14 mouse cellular contexts compared by ENCODE assay signal in genomic region chr4:91380341-91381117, GRCm38 (mm10). TPM values are rescaled to one million over a fixed set of nuclear protein-coding genes. Genes with fewer than 3 reads are reported as not detected.
A peak's percentile ranks its signal among the peaks of the same experiment; 100 is the strongest.
DNase-seq lines count a peak whose midpoint lies in the region; ATAC-seq and TF ChIP-seq lines count a peak whose summit lies in the region.
"Had no signal": no experiment of that assay in that cellular context is flagged by ENCODE, and none has a peak within 500 bp of the region (broad histone marks: within the 10 kb centered on the region; RNA-seq: fewer than 3 reads in every experiment).

No protein-coding gene starts in this region.

- peaks cover 21% of the 10 kb centered on the region; the same call in 1 of the 2 replicates for H3K27me3 ChIP-seq in hindbrain, embryonic 10.5 days (ENCODE audit: insufficient read depth, poor library complexity, severe bottlenecking)
- no peaks in the 10 kb centered on the region for H3K27me3 ChIP-seq in midbrain, embryonic 11.5 days (ENCODE audit: control insufficient read depth, insufficient read depth, low read length)
- peaks cover 13% of the 10 kb centered on the region; the same call in 1 of the 2 replicates for H3K27me3 ChIP-seq in lung, postnatal 0 days (replicated peaks; ENCODE audit: insufficient read depth, low read length)

- no peak for ATAC-seq in midbrain, embryonic 11.5 days (ENCODE audit: low FRiP score)
- no peak for ATAC-seq in lung, postnatal 0 days

- H3K4me1 ChIP-seq in hindbrain, embryonic 10.5 days (replicated peaks): peaks cover 27% of the 10 kb centered on the region; the same call in 1 of the 2 replicates
- peaks cover 16% of the 10 kb centered on the region for H3K4me1 ChIP-seq in midbrain, embryonic 11.5 days (ENCODE audit: control insufficient read depth, insufficient read depth, low read length)
- peaks cover 2% of the 10 kb centered on the region; the same call in 1 of the 2 replicates for H3K4me1 ChIP-seq in lung, postnatal 0 days (ENCODE audit: insufficient read depth, low read depth, low read length)

- peak overlapping the region; percentile 83 for H3K27ac ChIP-seq in hindbrain, embryonic 10.5 days
- peak overlapping the region; percentile 37; the same call in 1 of the 2 replicates for H3K27ac ChIP-seq in midbrain, embryonic 11.5 days (ENCODE audit: low read depth, low read length)
- H3K27ac ChIP-seq in gastrocnemius, adult 2 months: no peak overlapping the region
- no peak overlapping the region for H3K27ac ChIP-seq in lung, postnatal 0 days (ENCODE audit: low read length)
- H3K27ac ChIP-seq: limb, embryonic 15.5 days; lung, embryonic 15.5 days had no signal

- 4% methylated on average over 24 of the region's 24 CpGs for WGBS in hindbrain, embryonic 10.5 days
- under 1% methylated on average over 24 of the region's 24 CpGs for WGBS in midbrain, embryonic 11.5 days
- 9% methylated on average over 24 of the region's 24 CpGs for WGBS in lung, postnatal 0 days

- DNase-seq in retina, embryonic 14.5 days (ENCODE audit: low spot score): peak; percentile 21
- no peak for DNase-seq in retina, postnatal 1 day
- DNase-seq in hindbrain, embryonic 10.5 days (ENCODE audit: low spot score): peak; percentile 7
- peak; percentile 90 for DNase-seq in midbrain, embryonic 11.5 days (ENCODE audit: low spot score, missing footprints)
- no peak for DNase-seq in gastrocnemius, adult 2 months
- no peak for DNase-seq in gastrocnemius, postnatal 10 days
- DNase-seq in lung, postnatal 0 days (ENCODE audit: low spot score): no peak
- no peak for DNase-seq in urinary bladder, postnatal 36 days (ENCODE audit: low spot score in 2 of 2)
- DNase-seq: heart, adult 11 months; heart, postnatal 14 days; kidney, adult 2 months; thymus, postnatal 36 days had no signal

- H3K4me2 ChIP-seq in midbrain, embryonic 11.5 days: peak overlapping the region; percentile 58
- H3K4me2 ChIP-seq in lung, postnatal 0 days (replicated peaks; ENCODE audit: low read depth, low read length): no peak overlapping the region
- H3K4me2 ChIP-seq: limb, embryonic 15.5 days; lung, embryonic 15.5 days had no signal

- H3K9me3 ChIP-seq in hindbrain, embryonic 10.5 days: no peaks in the 10 kb centered on the region
- no peaks in the 10 kb centered on the region for H3K9me3 ChIP-seq in midbrain, embryonic 11.5 days (ENCODE audit: control insufficient read depth, low read length)
- no peaks in the 10 kb centered on the region for H3K9me3 ChIP-seq in lung, postnatal 0 days (ENCODE audit: low read length)
- H3K9me3 ChIP-seq: limb, embryonic 15.5 days; lung, embryonic 15.5 days had no signal

- intact Hi-C loops in gastrocnemius, adult 2 months (cut with DNase I): no loop called here

- TF ChIP-seq EP300 in lung, postnatal 0 days (IDR thresholded peaks at IDR 0.05): no peak

- peak overlapping the region; percentile 50 for H3K4me3 ChIP-seq in hindbrain, embryonic 10.5 days
- peak overlapping the region; percentile 28 for H3K4me3 ChIP-seq in midbrain, embryonic 11.5 days (ENCODE audit: low read depth, low read length)
- H3K4me3 ChIP-seq in gastrocnemius, adult 2 months: no peak overlapping the region
- H3K4me3 ChIP-seq in lung, postnatal 0 days (ENCODE audit: low read depth, low read length): no peak overlapping the region
- H3K4me3 ChIP-seq: limb, embryonic 15.5 days; lung, embryonic 15.5 days had no signal

- peak overlapping the region; percentile 43; the same call in 1 of the 2 replicates for H3K9ac ChIP-seq in midbrain, embryonic 11.5 days (ENCODE audit: low read length)
- no peak overlapping the region for H3K9ac ChIP-seq in lung, postnatal 0 days (replicated peaks; ENCODE audit: low read depth)
- H3K9ac ChIP-seq: limb, embryonic 15.5 days; lung, embryonic 15.5 days had no signal

- TF ChIP-seq CTCF in gastrocnemius, adult 2 months (IDR thresholded peaks at IDR 0.05): no peak
- no peak for TF ChIP-seq CTCF in lung, postnatal 0 days (IDR thresholded peaks at IDR 0.05)

- H3K36me3 ChIP-seq in hindbrain, embryonic 10.5 days: no peaks in the 10 kb centered on the region
- no peaks in the 10 kb centered on the region for H3K36me3 ChIP-seq in midbrain, embryonic 11.5 days (ENCODE audit: control insufficient read depth, insufficient read depth, low read length)
- H3K36me3 ChIP-seq in lung, postnatal 0 days (ENCODE audit: insufficient read depth, low read length): no peaks in the 10 kb centered on the region
- H3K36me3 ChIP-seq: limb, embryonic 15.5 days; lung, embryonic 15.5 days had no signal

RNA-seq across cellular contexts. Expression of gene Elavl2, which starts 20.1 kb away (rescaled TPM):
- polyA plus RNA-seq in hindbrain, embryonic 10.5 days (2016; fragmentation: Nextera tagmentation; extraction: Ambion mirVana): 45.8 and 57.4 TPM in 2 replicates
- 93.7 and 103 TPM in 2 replicates for polyA plus RNA-seq in midbrain, embryonic 11.5 days (2014; fragmentation: Nextera tagmentation; extraction: Ambion mirVana)
- total RNA-seq in gastrocnemius, adult 2 months (2021): under 1 TPM; 0.06 to 0.48 TPM
- total RNA-seq in gastrocnemius, postnatal 10 days (2021): 1 to 10 TPM; 2.6 to 2.8 TPM
- polyA plus RNA-seq in lung, postnatal 0 days (2015; fragmentation: Nextera tagmentation; extraction: Ambion mirVana): 0.39 and 0.46 TPM in 2 replicates

Comparison
In these comparisons a context has a peak if more than half of its experiments do, and no peak if none do; other contexts are left out.
1. DNase-seq: peak in retina, embryonic 14.5 days (single experiment), hindbrain, embryonic 10.5 days (single experiment) and midbrain, embryonic 11.5 days (single experiment); none in retina, postnatal 1 day (single experiment), gastrocnemius, adult 2 months (single experiment), gastrocnemius, postnatal 10 days (single experiment), lung, postnatal 0 days (single experiment) and urinary bladder, postnatal 36 days (0 of 2).
2. H3K27ac ChIP-seq: peak in hindbrain, embryonic 10.5 days (single experiment) and midbrain, embryonic 11.5 days (single experiment); none in gastrocnemius, adult 2 months (single experiment) and lung, postnatal 0 days (single experiment).
3. H3K4me3 ChIP-seq: peak in hindbrain, embryonic 10.5 days (single experiment) and midbrain, embryonic 11.5 days (single experiment); none in gastrocnemius, adult 2 months (single experiment) and lung, postnatal 0 days (single experiment).
4. RNA of gene Elavl2, which starts 20.1 kb away (polyA plus RNA-seq): 93.7 to 103 TPM in midbrain, embryonic 11.5 days and 45.8 to 57.4 TPM in hindbrain, embryonic 10.5 days; 0.39 to 0.46 TPM in lung, postnatal 0 days; every median in the first group is over 10 times any median in the second.